Mouse (Mus musculus): Measurements from ENCODE around the gene Slc30a10. TPM values are rescaled to one million over a fixed set of nuclear protein-coding genes. Genes with fewer than 3 reads are reported as not detected.

Slc30a10 gene
- polyA plus RNA-seq, 1 experiment from 2014 or later: 0.14 TPM

GRCm38 (mm10) chr1:185433112-185433511 lies 21.5 kb upstream of the Slc30a10 start:
- no peak for ATAC-seq (ENCODE audit: low FRiP score, low TSS enrichment)
- no peak overlapping the region for H3K4me3 ChIP-seq (ENCODE audit: low read length)
- no peak overlapping the region for H3K27ac ChIP-seq (ENCODE audit: low read length)
- 56% methylated on average over 6 of the region's 6 CpGs for WGBS
- H3K36me3 ChIP-seq (ENCODE audit: insufficient read depth, low read length): peaks cover 18% of the 10 kb centered on the region
- H3K4me1 ChIP-seq (ENCODE audit: insufficient read depth, low read length): no peaks in the 10 kb centered on the region
- no peaks in the 10 kb centered on the region for H3K27me3 ChIP-seq (ENCODE audit: insufficient read depth, low read length)
- H3K9me3 ChIP-seq (ENCODE audit: low read length): no peaks in the 10 kb centered on the region
- H3K4me2 ChIP-seq (replicated peaks; ENCODE audit: low read depth, low read length): no peak overlapping the region
- no peak overlapping the region for H3K9ac ChIP-seq (replicated peaks; ENCODE audit: low read length)

GRCm38 (mm10) chr1:185438841-185439580 lies 15.6 kb upstream of the Slc30a10 start:
- no peak overlapping the region for H3K4me2 ChIP-seq (replicated peaks; ENCODE audit: low read depth, low read length)
- 71% methylated on average over 9 of the region's 9 CpGs for WGBS
- no peaks in the 10 kb centered on the region for H3K36me3 ChIP-seq (ENCODE audit: insufficient read depth, low read length)

GRCm38 (mm10) chr1:185441703-185442472 lies 12.8 kb upstream of the Slc30a10 start:
- no peak for ATAC-seq (ENCODE audit: low FRiP score, low TSS enrichment)
- 55% methylated on average over 18 of the region's 18 CpGs for WGBS
- no peak overlapping the region for H3K9ac ChIP-seq (replicated peaks; ENCODE audit: low read length)
- no peak overlapping the region for H3K4me2 ChIP-seq (replicated peaks; ENCODE audit: low read depth, low read length)
- H3K27me3 ChIP-seq (ENCODE audit: insufficient read depth, low read length): no peaks in the 10 kb centered on the region
- H3K4me1 ChIP-seq (ENCODE audit: insufficient read depth, low read length): no peaks in the 10 kb centered on the region
- no peak overlapping the region for H3K27ac ChIP-seq (ENCODE audit: low read length)
- H3K9me3 ChIP-seq (ENCODE audit: low read length): no peaks in the 10 kb centered on the region
- H3K4me3 ChIP-seq (ENCODE audit: low read length): no peak overlapping the region
- H3K36me3 ChIP-seq (ENCODE audit: insufficient read depth, low read length): no peaks in the 10 kb centered on the region

More at GRCm38 (mm10) chr1:185438841-185439580, 15.6 kb upstream of the Slc30a10 start:
- no peak for ATAC-seq (ENCODE audit: low FRiP score, low TSS enrichment)
- H3K4me3 ChIP-seq (ENCODE audit: low read length): no peak overlapping the region
- H3K9ac ChIP-seq (replicated peaks; ENCODE audit: low read length): no peak overlapping the region
- H3K4me1 ChIP-seq (ENCODE audit: insufficient read depth, low read length): no peaks in the 10 kb centered on the region
- no peak overlapping the region for H3K27ac ChIP-seq (ENCODE audit: low read length)
- no peaks in the 10 kb centered on the region for H3K27me3 ChIP-seq (ENCODE audit: insufficient read depth, low read length)
- H3K9me3 ChIP-seq (ENCODE audit: low read length): no peaks in the 10 kb centered on the region

- Histone ChIP-seq H3K9ac (replicated peaks; ENCODE audit: low read length) (no peak overlapping the region), H3K36me3 (ENCODE audit: insufficient read depth, low read length) (no peaks in the 10 kb centered on the region), H3K4me1 (ENCODE audit: insufficient read depth, low read length) (no peaks in the 10 kb centered on the region), H3K4me2 (replicated peaks; ENCODE audit: low read depth, low read length) (no peak overlapping the region), H3K4me3 (ENCODE audit: low read length) (no peak overlapping the region), H3K27me3 (ENCODE audit: insufficient read depth, low read length) (peaks cover 7% of the 10 kb centered on the region), H3K27ac (ENCODE audit: low read length) (no peak overlapping the region), H3K9me3 (ENCODE audit: low read length) (no peaks in the 10 kb centered on the region)
- ATAC-seq (ENCODE audit: low FRiP score, low TSS enrichment): no peak
- WGBS: 86% methylated on average over 7 of the region's 7 CpGs
Measured at GRCm38 (mm10) chr1:185448936-185449335, 5.7 kb upstream of the Slc30a10 start.

GRCm38 (mm10) chr1:185449727-185450126 lies 4.9 kb upstream of the Slc30a10 start:
- no peak overlapping the region for H3K4me3 ChIP-seq (ENCODE audit: low read length)
- H3K27me3 ChIP-seq (ENCODE audit: insufficient read depth, low read length): peaks cover 15% of the 10 kb centered on the region
- ATAC-seq (ENCODE audit: low FRiP score, low TSS enrichment): no peak
- no peak overlapping the region for H3K9ac ChIP-seq (replicated peaks; ENCODE audit: low read length)
- 0 out of 2 replicates have a peak, but pooled peaks cover 4% of the 10 kb centered on the region for H3K4me1 ChIP-seq (ENCODE audit: insufficient read depth, low read length)
- no peaks in the 10 kb centered on the region for H3K36me3 ChIP-seq (ENCODE audit: insufficient read depth, low read length)
- WGBS: 69% methylated on average over 2 of the region's 2 CpGs
- H3K9me3 ChIP-seq (ENCODE audit: low read length): no peaks in the 10 kb centered on the region
- H3K27ac ChIP-seq (ENCODE audit: low read length): no peak overlapping the region
- H3K4me2 ChIP-seq (replicated peaks; ENCODE audit: low read depth, low read length): no peak overlapping the region

GRCm38 (mm10) chr1:185451077-185451476 lies 3.6 kb upstream of the Slc30a10 start:
- Histone ChIP-seq H3K9ac (replicated peaks; ENCODE audit: low read length) (no peak overlapping the region), H3K4me3 (ENCODE audit: low read length) (no peak overlapping the region), H3K9me3 (ENCODE audit: low read length) (no peaks in the 10 kb centered on the region), H3K4me2 (replicated peaks; ENCODE audit: low read depth, low read length) (no peak overlapping the region), H3K27me3 (ENCODE audit: insufficient read depth, low read length) (peaks cover 29% of the 10 kb centered on the region), H3K27ac (ENCODE audit: low read length) (no peak overlapping the region), H3K4me1 (ENCODE audit: insufficient read depth, low read length) (peaks cover 10% of the 10 kb centered on the region), H3K36me3 (ENCODE audit: insufficient read depth, low read length) (no peaks in the 10 kb centered on the region)
- 61% methylated on average over 8 of the region's 8 CpGs for WGBS
- no peak for ATAC-seq (ENCODE audit: low FRiP score, low TSS enrichment)

- Histone ChIP-seq H3K9me3 (ENCODE audit: low read length) (no peaks in the 10 kb centered on the region), H3K4me1 (ENCODE audit: insufficient read depth, low read length) (peaks cover 10% of the 10 kb centered on the region), H3K4me2 (replicated peaks; ENCODE audit: low read depth, low read length) (no peak overlapping the region), H3K27me3 (ENCODE audit: insufficient read depth, low read length) (peaks cover 33% of the 10 kb centered on the region), H3K4me3 (ENCODE audit: low read length) (no peak overlapping the region), H3K36me3 (ENCODE audit: insufficient read depth, low read length) (no peaks in the 10 kb centered on the region), H3K27ac (ENCODE audit: low read length) (no peak overlapping the region), H3K9ac (replicated peaks; ENCODE audit: low read length) (no peak overlapping the region)
- no peak for ATAC-seq (ENCODE audit: low FRiP score, low TSS enrichment)
- WGBS: 86% methylated on average over 3 of the region's 3 CpGs
Measured at GRCm38 (mm10) chr1:185451495-185451894, 3.2 kb upstream of the Slc30a10 start.

- Histone ChIP-seq H3K9ac (replicated peaks; ENCODE audit: low read length) (no peak overlapping the region), H3K9me3 (ENCODE audit: low read length) (no peaks in the 10 kb centered on the region), H3K4me1 (ENCODE audit: insufficient read depth, low read length) (peaks cover 10% of the 10 kb centered on the region), H3K4me2 (replicated peaks; ENCODE audit: low read depth, low read length) (no peak overlapping the region), H3K27ac (ENCODE audit: low read length) (no peak overlapping the region), H3K4me3 (ENCODE audit: low read length) (no peak overlapping the region), H3K27me3 (ENCODE audit: insufficient read depth, low read length) (peaks cover 36% of the 10 kb centered on the region), H3K36me3 (ENCODE audit: insufficient read depth, low read length) (no peaks in the 10 kb centered on the region)
- ATAC-seq (ENCODE audit: low FRiP score, low TSS enrichment): no peak
- WGBS: 91% methylated on average over 6 of the region's 6 CpGs
Measured at GRCm38 (mm10) chr1:185452461-185452860, 2.2 kb upstream of the Slc30a10 start.

- Histone ChIP-seq H3K27ac (ENCODE audit: low read length) (no peak overlapping the region), H3K4me3 (ENCODE audit: low read length) (peak overlapping the region; percentile 55; the same call in 1 of the 2 replicates), H3K4me2 (replicated peaks; ENCODE audit: low read depth, low read length) (peak overlapping the region; percentile 97), H3K27me3 (ENCODE audit: insufficient read depth, low read length) (peaks cover 36% of the 10 kb centered on the region), H3K36me3 (ENCODE audit: insufficient read depth, low read length) (no peaks in the 10 kb centered on the region), H3K9me3 (ENCODE audit: low read length) (no peaks in the 10 kb centered on the region), H3K4me1 (ENCODE audit: insufficient read depth, low read length) (peaks cover 10% of the 10 kb centered on the region), H3K9ac (replicated peaks; ENCODE audit: low read length) (no peak overlapping the region)
- 48% methylated on average over 4 of the region's 4 CpGs for WGBS
- ATAC-seq (ENCODE audit: low FRiP score, low TSS enrichment): no peak
Measured at GRCm38 (mm10) chr1:185454144-185454543, 504 bp upstream of the Slc30a10 start.
